Mouse (Mus musculus) midbrain, embryonic 15.5 days (tissue): ENCODE measurements around the gene Hapln1. TPM values are rescaled to one million over a fixed set of nuclear protein-coding genes. Genes with fewer than 3 reads are reported as not detected.
A peak's percentile ranks its signal among the peaks of the same experiment; 100 is the strongest.

Experiments
- ATAC-seq: fragments of 200-750 bp; cut with Nextera tagmentation; replicated peaks from 2 replicates; pipeline ENCODE4 v1.8.0; 2017; ENCODE audit warnings: moderate TSS enrichment
- H3K27ac ChIP-seq: fragments of 300-500 bp; sonication (generic); 2 replicates; pipeline ENCODE4 v1.5.1; 2015; ENCODE audit warnings: mild to moderate bottlenecking, inconsistent platforms
- H3K27me3 ChIP-seq: fragments of 300-500 bp; sonication (generic); replicated peaks from 2 replicates; pipeline ENCODE4 v1.6.1; 2015; ENCODE audit warnings: inconsistent platforms
- H3K36me3 ChIP-seq: fragments of 300-500 bp; sonication (generic); replicated peaks from 2 replicates; pipeline ENCODE4 v1.6.1; 2015; ENCODE audit warnings: inconsistent platforms
- H3K4me1 ChIP-seq: fragments of 300-500 bp; sonication (generic); 2 replicates; pipeline ENCODE4 v1.6.1; 2015; ENCODE audit warnings: inconsistent platforms
- H3K4me2 ChIP-seq: fragments of 300-500 bp; sonication (generic); 2 replicates; pipeline ENCODE4 v1.6.1; 2015; ENCODE audit warnings: inconsistent platforms, mild to moderate bottlenecking, moderate library complexity
- H3K4me3 ChIP-seq: fragments of 300-500 bp; sonication (generic); 2 replicates; pipeline ENCODE4 v1.5.1; 2015; ENCODE audit warnings: mild to moderate bottlenecking, inconsistent platforms
- H3K9ac ChIP-seq: fragments of 300-500 bp; sonication (generic); 2 replicates; pipeline ENCODE4 v1.6.1; 2015; ENCODE audit warnings: mild to moderate bottlenecking, inconsistent platforms
- H3K9me3 ChIP-seq: fragments of 300-500 bp; sonication (generic); 2 replicates; pipeline ENCODE4 v1.6.1; 2016; ENCODE audit warnings: inconsistent platforms
- WGBS: fragments of 180-500 bp; shearing (Covaris S2); methylation state at CpG from one replicate; pipeline ENCODE4 v1.1.7; 2015; ENCODE audit warnings: mixed read lengths; 5-methylcytosine and 5-hydroxymethylcytosine counted together
- polyA plus RNA-seq: library from polyadenylated mRNA; unstranded; fragments of >200 nt; fragmentation: Nextera tagmentation; extraction: Ambion mirVana; gene quantifications from 2 replicates; pipeline ENCODE4 v1.2.1, GENCODE M21; 2015

The Hapln1 gene
- polyA plus RNA-seq, 1 experiment from 2014 or later, result 0.62 TPM

DNA sequence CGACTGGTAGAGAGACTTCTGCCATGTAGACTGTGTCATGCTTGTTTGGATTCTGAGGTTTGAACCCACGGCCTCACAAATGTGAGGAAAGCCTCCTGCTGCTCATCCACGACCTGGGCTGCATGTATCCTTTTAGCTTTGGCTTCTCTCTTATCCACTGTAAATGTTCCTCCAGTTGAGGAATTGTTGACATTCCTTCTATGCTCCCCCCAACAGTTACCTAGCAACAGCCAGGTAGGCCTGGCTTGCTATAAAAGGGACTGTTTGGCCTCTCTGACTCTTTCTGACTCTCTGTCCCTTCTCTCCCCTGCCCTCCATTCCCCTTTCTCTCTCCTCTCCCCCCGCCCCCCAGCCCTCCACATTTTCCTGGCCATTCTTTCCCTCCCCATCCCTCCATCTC is 9.9 kb downstream of the Hapln1 start:
- WGBS, result 59% methylated on average over 4 of the region's 4 CpGs
- H3K27me3 ChIP-seq, result no peaks in the 10 kb centered on the region
- H3K9ac ChIP-seq, result no peak overlapping the region
- no peak overlapping the region for H3K4me3 ChIP-seq
- no peak overlapping the region for H3K4me2 ChIP-seq
- H3K4me1 ChIP-seq, result no peaks in the 10 kb centered on the region
- no peak overlapping the region for H3K27ac ChIP-seq
- H3K36me3 ChIP-seq, result no peaks in the 10 kb centered on the region
- no peak for ATAC-seq
- H3K9me3 ChIP-seq, result no peaks in the 10 kb centered on the region

DNA sequence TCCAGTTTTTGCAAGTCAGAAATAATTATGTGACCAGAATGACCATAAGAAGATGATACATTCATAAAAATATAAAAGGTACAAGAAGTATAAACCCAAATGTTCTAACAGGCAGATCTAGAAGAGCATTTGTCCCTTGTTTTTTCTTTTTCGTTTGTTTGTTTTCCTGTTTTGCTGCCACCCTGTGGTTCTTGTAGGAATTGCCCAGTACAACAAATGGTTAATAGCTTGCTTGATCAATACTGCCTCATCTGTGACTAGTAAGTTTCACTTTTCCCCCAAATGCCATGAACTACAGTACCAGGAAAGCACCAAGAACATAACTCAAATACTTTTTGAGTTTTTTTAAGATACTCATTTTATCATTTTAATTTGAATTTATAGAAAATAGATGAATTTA is 11.9 kb downstream of the Hapln1 start:
- H3K9me3 ChIP-seq, result no peaks in the 10 kb centered on the region
- no peak overlapping the region for H3K9ac ChIP-seq
- H3K4me1 ChIP-seq, result no peaks in the 10 kb centered on the region
- no peak for ATAC-seq
- no peak overlapping the region for H3K4me3 ChIP-seq
- H3K27me3 ChIP-seq, result no peaks in the 10 kb centered on the region
- H3K27ac ChIP-seq, result no peak overlapping the region
- no peaks in the 10 kb centered on the region for H3K36me3 ChIP-seq
- no peak overlapping the region for H3K4me2 ChIP-seq
- 12% methylated on average over 1 of the region's 1 CpGs for WGBS

DNA sequence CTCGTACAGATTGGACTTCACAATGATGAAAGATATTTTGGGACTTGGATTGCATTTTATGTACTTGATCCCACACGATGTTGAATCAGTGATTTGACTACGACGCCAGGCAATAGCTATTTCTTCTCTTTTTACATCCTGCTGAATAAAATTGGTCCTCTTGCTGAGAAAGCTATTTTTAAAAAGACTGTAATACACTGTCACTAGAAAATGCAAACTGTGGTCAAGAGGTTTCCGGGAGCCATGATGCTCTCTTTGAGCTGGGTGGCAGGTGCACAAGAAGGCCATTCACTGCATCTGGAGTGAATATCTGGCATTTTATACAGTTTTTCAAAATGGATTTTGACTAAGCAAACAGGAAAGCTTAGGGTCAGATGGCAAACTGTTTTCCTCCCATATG is 24.9 kb downstream of the Hapln1 start:
- Histone ChIP-seq H3K27me3 (no peaks in the 10 kb centered on the region), H3K4me1 (no peaks in the 10 kb centered on the region), H3K27ac (no peak overlapping the region), H3K4me3 (no peak overlapping the region), H3K9ac (no peak overlapping the region), H3K4me2 (no peak overlapping the region), H3K9me3 (no peaks in the 10 kb centered on the region), H3K36me3 (no peaks in the 10 kb centered on the region)
- 85% methylated on average over 5 of the region's 5 CpGs for WGBS
- no peak for ATAC-seq

DNA sequence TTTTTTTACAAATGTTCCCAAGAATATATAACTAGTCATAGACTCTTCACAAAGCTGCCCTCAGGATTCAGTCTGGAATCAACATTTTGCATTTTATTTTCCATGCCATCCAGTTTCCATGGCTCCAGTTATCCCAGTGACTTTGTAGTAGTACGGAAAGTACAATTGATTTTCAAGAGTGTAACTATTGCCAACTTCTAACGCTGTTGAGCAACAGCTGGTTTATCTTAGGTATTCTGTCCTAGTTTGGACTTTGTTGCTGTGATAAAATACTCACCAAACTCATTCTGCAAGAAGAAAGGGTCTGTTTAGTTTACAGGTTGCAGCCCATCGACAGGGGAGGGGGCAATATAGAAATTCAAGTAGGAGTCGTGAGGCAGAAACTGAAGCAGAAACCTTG is 26.7 kb downstream of the Hapln1 start:
- Histone ChIP-seq H3K36me3 (no peaks in the 10 kb centered on the region), H3K4me1 (no peaks in the 10 kb centered on the region), H3K27ac (no peak overlapping the region), H3K9ac (no peak overlapping the region), H3K9me3 (no peaks in the 10 kb centered on the region), H3K4me3 (no peak overlapping the region), H3K4me2 (no peak overlapping the region), H3K27me3 (no peaks in the 10 kb centered on the region)
- no peak for ATAC-seq
- 90% methylated on average over 4 of the region's 4 CpGs for WGBS

DNA sequence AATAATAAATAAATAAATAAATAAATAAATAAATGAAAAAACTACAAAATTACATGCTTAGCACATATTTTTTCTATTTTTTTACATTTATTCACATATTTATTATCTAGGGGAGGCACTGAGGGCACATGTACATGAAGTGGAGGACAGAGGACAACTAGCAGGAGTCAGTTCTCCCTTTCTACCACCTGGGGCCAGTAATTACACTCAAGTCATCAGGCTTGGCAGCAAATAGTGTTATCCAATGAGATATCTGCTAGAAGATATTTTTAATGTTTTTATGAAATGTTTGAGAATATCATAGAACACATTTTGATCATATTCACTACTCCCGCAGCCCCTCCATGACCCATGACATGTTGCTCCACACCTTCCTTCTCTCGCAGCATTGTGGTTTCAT is 39.5 kb downstream of the Hapln1 start:
- Histone ChIP-seq H3K27ac (no peak overlapping the region), H3K9me3 (no peaks in the 10 kb centered on the region), H3K4me2 (no peak overlapping the region), H3K36me3 (no peaks in the 10 kb centered on the region), H3K4me1 (0 out of 2 replicates have a peak, but pooled peaks cover 3% of the 10 kb centered on the region), H3K27me3 (no peaks in the 10 kb centered on the region), H3K4me3 (no peak overlapping the region), H3K9ac (no peak overlapping the region)
- 91% methylated on average over 2 of the region's 2 CpGs for WGBS
- no peak for ATAC-seq

DNA sequence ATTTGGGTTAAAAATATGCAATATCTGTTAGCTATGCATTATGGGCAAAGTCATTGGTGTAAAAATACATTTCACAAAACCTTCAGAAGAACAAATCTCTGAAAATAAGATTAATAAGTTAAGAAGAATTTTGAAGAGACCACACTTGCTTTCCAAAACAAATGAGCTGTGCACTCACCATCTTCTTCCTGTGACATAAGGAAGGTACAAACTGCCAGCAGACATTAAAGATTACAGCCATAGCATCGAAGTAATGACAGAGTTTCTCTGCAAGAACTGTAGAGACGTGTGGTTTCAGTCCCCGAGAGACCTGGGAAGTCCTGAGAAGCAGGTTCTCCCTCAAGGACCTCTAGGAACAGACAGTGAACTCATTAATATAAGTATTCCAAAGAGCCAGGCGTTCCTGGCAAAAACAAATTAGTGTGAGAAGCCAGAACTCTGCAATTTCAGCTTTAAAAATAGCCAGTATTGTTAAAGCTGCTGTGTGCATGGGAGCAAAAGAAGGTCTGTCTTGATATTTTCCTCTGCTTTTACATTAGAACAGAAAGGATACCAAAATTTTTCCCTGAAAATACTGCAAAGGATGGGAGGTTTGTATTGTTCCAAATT is 43.6 kb downstream of the Hapln1 start:
- Histone ChIP-seq H3K4me2 (no peak overlapping the region), H3K9ac (no peak overlapping the region), H3K27me3 (no peaks in the 10 kb centered on the region), H3K36me3 (no peaks in the 10 kb centered on the region), H3K9me3 (no peaks in the 10 kb centered on the region), H3K4me1 (0 out of 2 replicates have a peak, but pooled peaks cover 3% of the 10 kb centered on the region), H3K27ac (no peak overlapping the region), H3K4me3 (no peak overlapping the region)
- 63% methylated on average over 4 of the region's 4 CpGs for WGBS
- ATAC-seq, result no peak

DNA sequence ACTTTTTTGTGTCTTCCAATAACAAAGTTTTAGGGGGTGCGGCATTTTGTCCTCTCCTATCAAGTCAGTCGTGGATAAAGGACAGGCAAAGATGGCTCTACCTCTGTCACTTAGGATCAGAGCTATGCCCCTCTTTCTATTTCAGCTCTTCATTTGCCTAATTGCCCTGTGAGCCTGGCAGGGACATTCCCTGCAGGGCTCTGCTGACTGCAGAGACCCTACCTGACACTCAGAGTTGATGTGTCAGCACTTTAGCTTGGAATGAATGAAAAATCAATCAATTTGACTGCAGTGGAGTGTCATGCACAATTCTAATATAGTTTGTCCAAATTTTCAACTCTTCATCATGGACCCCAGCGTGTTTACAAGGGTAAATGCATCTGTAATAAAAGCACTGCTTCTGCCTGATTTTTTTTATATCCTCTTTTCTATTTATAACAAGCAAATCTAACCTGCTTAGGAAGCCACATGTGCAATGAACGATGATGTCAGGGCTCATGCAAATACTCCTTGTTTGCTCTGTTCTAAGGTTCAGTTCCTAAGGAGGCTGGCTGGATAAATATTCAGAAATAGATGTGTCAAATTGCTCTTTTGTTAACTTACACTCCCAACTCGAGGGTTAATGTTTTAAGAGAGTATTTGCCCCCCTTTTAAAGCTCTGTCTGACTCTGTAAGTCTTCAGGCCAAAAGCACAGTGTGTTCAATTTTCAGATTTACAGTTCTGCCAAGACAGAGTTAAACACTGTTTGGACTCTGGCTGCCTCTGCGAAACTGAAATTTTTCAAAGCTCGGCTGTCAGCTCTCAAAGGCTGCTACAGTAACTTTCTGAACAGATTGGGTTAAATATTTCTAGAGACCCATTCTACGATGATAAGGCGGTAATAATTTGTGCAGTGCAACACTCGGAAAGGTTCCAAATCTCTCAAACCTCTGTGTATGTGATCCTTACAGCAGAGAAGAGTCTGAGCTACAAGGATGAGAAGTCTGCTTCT is 44.4 kb downstream of the Hapln1 start:
- no peaks in the 10 kb centered on the region for H3K9me3 ChIP-seq
- no peak overlapping the region for H3K4me2 ChIP-seq
- no peak overlapping the region for H3K4me3 ChIP-seq
- WGBS, result 61% methylated on average over 10 of the region's 10 CpGs
- H3K27me3 ChIP-seq, result no peaks in the 10 kb centered on the region
- peak; percentile 77; the same call in 1 of the 2 replicates for ATAC-seq
- H3K36me3 ChIP-seq, result no peaks in the 10 kb centered on the region
- 0 out of 2 replicates have a peak, but pooled peaks cover 3% of the 10 kb centered on the region for H3K4me1 ChIP-seq
- no peak overlapping the region for H3K27ac ChIP-seq
- no peak overlapping the region for H3K9ac ChIP-seq

DNA sequence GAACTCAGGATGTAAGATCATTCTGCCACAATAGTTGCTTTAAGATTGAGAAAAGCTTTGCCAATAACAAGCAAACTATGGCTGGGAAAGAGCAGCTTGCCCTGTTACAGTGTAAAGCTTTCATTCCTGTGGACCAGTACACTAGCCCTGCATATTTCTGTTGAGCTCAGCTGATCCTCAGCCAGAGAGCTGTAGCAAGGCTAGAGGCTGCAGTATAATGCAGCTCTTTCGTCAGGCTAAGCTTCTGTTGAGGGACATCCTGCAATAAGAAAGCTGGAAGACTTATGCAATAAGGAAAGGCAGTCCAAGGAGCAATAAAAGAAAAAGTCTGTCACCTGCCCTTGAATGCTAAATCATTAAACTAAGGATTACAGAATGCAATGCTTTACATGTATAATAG is 45.5 kb downstream of the Hapln1 start:
- H3K4me1 ChIP-seq, result 0 out of 2 replicates have a peak, but pooled peaks cover 3% of the 10 kb centered on the region
- H3K36me3 ChIP-seq, result no peaks in the 10 kb centered on the region
- H3K9ac ChIP-seq, result no peak overlapping the region; the same call in 1 of the 2 replicates
- no peak overlapping the region for H3K27ac ChIP-seq
- H3K4me3 ChIP-seq, result no peak overlapping the region
- no peak overlapping the region for H3K4me2 ChIP-seq
- no peak for ATAC-seq
- H3K27me3 ChIP-seq, result no peaks in the 10 kb centered on the region
- 49% methylated on average over 1 of the region's 1 CpGs for WGBS
- no peaks in the 10 kb centered on the region for H3K9me3 ChIP-seq

DNA sequence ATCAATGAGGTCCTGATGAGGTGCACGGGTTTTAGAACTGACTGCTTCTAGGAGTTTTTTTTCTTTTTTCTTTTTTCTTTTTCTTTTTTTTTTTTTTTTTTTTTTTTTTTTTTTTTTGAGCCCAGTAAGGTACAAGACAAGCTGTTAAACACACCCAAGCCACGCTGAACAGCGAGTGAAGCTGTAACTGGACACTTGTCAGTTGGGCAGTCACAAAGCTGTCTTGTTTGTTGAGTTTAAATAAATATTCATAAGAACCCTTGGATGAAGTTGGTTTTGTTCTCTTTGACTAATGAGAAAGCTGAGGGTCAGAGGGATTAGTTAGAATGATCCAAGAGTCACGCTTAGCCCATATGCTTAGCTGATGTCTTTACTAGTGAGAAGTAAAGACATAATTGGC is 55.5 kb downstream of the Hapln1 start:
- Histone ChIP-seq H3K27ac (no peak overlapping the region), H3K36me3 (no peaks in the 10 kb centered on the region), H3K27me3 (no peaks in the 10 kb centered on the region), H3K9ac (no peak overlapping the region), H3K4me1 (no peaks in the 10 kb centered on the region), H3K4me2 (no peak overlapping the region), H3K9me3 (no peaks in the 10 kb centered on the region), H3K4me3 (no peak overlapping the region)
- 25% methylated on average over 4 of the region's 4 CpGs for WGBS
- ATAC-seq, result no peak

DNA sequence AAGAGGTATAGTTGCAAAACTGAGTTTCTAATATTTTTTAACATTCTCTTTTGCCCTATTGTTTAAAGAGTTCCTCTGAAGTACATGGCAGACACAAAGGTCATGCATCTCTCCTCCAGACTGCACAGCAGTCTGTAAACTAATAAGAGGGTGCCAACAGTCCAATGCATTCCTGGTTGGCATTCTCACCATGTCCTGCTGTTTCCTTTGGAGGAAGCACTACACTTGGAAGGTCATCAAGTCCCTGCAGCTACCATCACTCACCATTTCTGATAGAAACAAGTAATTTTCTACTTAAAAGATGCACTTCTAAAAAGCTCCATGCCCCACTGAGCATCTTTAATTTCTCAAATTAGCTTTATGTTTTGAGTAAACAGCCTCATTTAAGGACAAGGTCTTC is 57.8 kb downstream of the Hapln1 start:
- Histone ChIP-seq H3K4me2 (no peak overlapping the region), H3K4me3 (no peak overlapping the region), H3K4me1 (no peaks in the 10 kb centered on the region), H3K27ac (no peak overlapping the region), H3K27me3 (no peaks in the 10 kb centered on the region), H3K9ac (no peak overlapping the region), H3K36me3 (no peaks in the 10 kb centered on the region), H3K9me3 (no peaks in the 10 kb centered on the region)
- no peak for ATAC-seq

DNA sequence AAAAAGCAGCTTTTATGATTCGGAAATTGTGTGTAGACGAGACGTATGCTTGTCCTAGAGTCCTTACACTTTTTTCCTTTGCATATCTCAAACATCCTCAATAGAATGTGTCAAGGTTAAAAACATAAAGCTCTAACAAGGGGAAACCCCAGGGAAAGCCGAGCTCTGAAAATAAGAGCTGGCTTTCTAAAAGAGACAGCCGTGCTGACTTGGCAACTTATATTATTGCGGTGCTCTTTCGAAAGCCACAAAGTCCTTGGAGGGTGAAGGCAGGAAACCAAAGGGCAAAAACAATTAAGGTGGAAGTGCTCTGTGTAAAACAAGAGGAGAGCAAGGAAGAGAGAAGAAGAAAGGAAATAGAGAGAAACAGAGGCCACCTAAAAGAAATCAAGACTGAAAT is 60.9 kb downstream of the Hapln1 start:
- Histone ChIP-seq H3K27ac (no peak overlapping the region), H3K9ac (no peak overlapping the region), H3K9me3 (no peaks in the 10 kb centered on the region), H3K4me1 (no peaks in the 10 kb centered on the region), H3K27me3 (no peaks in the 10 kb centered on the region), H3K4me3 (no peak overlapping the region), H3K36me3 (no peaks in the 10 kb centered on the region), H3K4me2 (no peak overlapping the region)
- WGBS, result 70% methylated on average over 7 of the region's 7 CpGs
- ATAC-seq, result no peak

DNA sequence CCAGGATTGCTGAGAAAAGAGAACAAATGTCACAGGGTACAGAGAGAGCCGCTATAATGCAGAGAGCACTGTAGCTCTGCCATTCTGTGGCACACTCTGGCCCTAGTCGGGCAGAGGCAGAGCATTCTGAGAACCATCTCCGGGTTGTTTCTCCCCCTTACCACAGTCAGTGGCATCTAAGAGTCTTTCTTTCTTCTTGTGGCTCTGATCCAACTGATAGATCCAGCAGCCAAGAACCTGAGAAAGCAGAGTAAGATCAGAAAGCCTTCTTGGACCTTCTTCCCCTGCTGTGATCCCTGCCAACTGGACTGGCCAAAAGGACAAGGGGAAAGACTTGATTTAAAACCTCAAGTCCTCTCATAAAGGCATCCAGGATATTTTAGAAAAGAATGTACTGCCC is 63.7 kb downstream of the Hapln1 start:
- Histone ChIP-seq H3K4me3 (no peak overlapping the region), H3K9ac (no peak overlapping the region), H3K36me3 (no peaks in the 10 kb centered on the region), H3K4me1 (no peaks in the 10 kb centered on the region), H3K27ac (no peak overlapping the region), H3K4me2 (no peak overlapping the region), H3K27me3 (no peaks in the 10 kb centered on the region), H3K9me3 (no peaks in the 10 kb centered on the region)
- WGBS, result 82% methylated on average over 3 of the region's 3 CpGs
- no peak for ATAC-seq

DNA sequence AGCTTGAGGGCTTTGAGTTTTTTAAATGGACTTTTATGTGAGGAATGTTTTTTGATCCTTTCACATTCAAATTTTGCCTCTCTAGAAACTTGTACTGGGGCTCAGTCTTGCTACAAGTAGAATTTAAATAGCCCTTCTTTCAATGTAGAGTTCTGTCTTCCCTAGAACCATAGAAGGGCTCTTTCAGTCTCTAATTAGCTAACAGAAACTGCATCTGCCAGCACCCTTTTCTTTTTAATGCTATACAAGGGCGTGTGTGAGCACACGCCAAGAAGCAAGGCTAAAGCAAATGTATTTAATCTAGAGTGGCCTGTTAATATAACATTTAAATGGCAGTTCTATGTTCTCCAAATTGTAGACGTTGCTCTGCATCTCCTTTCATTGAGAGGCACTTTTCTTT is 67.8 kb downstream of the Hapln1 start:
- Histone ChIP-seq H3K4me1 (no peaks in the 10 kb centered on the region), H3K4me3 (no peak overlapping the region), H3K9me3 (no peaks in the 10 kb centered on the region), H3K27me3 (no peaks in the 10 kb centered on the region), H3K27ac (no peak overlapping the region), H3K9ac (no peak overlapping the region), H3K36me3 (no peaks in the 10 kb centered on the region), H3K4me2 (no peak overlapping the region)
- whole genome bisulfite sequencing, result 49% methylated on average over 3 of the region's 3 CpGs
- no peak for ATAC-seq
